Mouse (Mus musculus) liver, postnatal 0 days (tissue): Measurements from ENCODE around the gene Slc25a27.

Experiments used
- CTCF ChIP-seq: sonication (generic); IDR thresholded peaks from 2 replicates; pipeline ENCODE4 v1.5.1; 2016; ENCODE audit warnings: antibody characterized with exemption, low read depth
- EP300 ChIP-seq: IDR thresholded peaks from 2 replicates; pipeline ENCODE4 v1.6.1; 2016; ENCODE audit warnings: antibody characterized with exemption, low read depth, mild to moderate bottlenecking

DNA sequence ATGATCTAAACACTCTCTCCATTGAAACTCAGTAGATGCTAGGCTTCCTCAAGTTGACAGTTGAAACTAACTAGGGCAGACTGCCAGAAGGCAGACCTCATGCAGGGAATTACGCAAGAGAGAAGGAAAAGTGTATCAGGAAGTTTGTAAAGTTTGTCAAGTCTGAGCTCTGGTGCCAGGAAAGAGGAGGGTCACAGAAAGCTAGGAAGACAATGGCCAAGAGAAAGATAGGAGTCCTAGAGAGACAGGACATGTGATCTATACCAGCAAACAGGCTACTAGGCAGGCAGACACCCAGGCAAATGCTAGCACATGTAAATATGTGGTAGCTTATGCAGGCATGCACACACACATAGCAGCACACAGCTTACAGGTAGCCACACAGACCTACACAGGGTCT, 8.2 kb upstream of the Slc25a27 start:
- TF ChIP-seq CTCF (no peak), EP300 (no peak; the same call in 1 of the 2 replicates)
